Mouse (Mus musculus) ovary, adult 18-20 months (tissue): ENCODE data around the gene Ptpn21.

Experiments used
- DNase-seq: peaks from one replicate; pipeline ENCODE4 v3.0.0; 2022; ENCODE audit warnings: low spot score, mixed read lengths

Ptpn21 gene

DNA sequence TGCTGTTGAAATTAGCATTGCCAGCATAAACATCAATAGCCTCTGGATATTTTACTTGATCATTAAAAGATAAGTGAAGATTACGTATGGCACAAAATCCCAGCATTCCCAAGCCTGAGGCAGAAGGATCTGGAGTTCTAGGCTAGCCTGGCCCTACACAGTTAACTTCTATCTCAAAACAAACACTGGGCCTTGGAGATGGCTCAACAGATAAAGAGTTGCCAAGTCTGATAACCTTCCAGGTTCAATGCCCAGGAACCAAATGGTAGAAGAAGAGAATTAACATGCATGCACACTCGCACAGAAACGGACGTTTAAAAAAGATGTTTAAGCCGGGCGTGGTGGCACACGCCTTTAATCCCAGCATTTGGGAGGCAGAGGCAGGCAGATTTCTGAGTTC, 13.0 kb downstream of the Ptpn21 start:
- no peak for DNase-seq

- DNase-seq = no peak
Measured at GRCm38 (mm10) chr12:98721030-98721429, 16.2 kb downstream of the Ptpn21 start.

DNA sequence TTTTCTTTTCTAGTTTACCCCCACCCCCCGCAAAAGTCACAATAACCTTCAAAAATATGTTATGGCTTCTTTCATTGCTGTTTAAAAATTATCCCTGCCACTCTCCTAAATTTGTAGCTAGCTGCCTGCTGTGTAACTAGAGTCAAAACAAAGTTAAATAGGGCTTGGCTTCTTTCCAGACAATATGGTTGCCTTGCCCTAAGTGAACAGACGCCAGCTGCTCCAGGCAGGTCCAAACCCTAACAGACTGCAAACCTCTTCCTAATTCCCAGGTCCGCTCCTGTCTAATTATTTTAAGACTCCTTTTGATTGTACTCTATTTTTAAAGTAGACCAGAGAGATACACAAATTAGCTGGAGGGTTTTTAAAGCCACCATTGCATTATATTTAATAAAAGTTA, 16.6 kb downstream of the Ptpn21 start:
- no peak for DNase-seq

- no peak for DNase-seq
Measured at GRCm38 (mm10) chr12:98716142-98716541, 21.1 kb downstream of the Ptpn21 start.

DNA sequence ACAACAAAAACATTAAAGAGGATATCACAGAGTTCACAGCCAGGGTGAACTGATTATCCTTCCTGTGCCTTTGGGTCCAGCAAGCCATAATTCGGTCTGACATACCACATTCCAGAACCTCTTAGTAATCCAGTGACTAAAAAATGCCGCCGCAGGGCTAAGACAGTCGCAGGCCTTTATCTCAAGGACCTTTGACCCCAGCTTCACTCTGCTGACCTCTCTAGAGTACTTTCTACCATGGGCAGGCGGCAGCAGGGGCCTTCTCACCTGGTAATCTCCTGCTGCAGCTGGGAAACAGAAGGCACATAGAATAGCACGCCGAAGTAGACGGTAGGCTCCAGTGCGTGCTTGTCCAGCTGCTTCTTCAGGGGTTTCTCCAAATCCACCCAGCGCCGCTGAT, 22.4 kb downstream of the Ptpn21 start:
- DNase-seq = no peak

DNA sequence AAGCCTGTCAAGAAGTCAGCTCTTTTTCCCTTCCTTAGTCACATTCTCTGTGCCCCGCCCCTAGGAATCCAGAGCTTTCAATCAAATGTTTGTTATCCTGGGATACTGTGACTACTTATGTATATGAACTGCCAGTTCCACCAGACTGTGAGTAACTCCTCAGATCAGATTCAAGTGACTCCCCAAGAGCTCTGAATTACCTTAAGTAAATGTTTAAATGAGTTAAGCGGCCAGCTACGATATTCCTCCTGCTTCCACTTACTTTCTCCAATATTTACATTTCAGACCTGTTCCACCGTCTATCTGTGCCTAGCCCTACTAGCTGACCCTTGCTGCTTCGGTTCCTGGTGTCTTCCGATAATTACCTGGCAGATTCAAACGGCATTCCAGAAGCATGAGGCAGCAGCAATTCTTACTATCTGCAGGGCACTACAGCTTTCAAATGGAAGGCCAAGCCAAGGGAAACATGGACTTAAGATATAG, 23.5 kb downstream of the Ptpn21 start:
- DNase-seq = no peak

DNA sequence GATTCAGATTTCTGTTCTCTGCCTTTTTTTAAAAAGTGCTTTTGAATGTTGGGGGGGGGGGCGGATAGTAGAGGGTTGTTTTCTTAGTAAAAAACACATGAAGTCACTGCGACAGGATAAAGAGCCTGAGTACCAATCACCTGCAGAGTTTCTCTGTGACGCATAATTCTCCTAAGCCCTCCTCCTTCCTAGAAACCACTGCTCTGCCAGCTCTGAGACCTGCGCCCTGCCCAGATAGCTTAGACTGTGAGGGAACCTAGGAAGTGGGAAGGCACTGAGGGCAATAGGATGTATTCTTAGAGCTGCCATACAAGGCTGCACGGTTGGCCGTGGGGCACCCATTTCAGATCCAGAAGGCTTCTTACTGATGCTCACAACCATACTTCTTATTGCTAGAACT, 24.4 kb downstream of the Ptpn21 start:
- DNase-seq = no peak

GRCm38 (mm10) chr12:98703961-98704360, 33.2 kb downstream of the Ptpn21 start:
- no peak for DNase-seq

- DNase-seq = no peak
Measured at GRCm38 (mm10) chr12:98703554-98703953, 33.7 kb downstream of the Ptpn21 start.

DNA sequence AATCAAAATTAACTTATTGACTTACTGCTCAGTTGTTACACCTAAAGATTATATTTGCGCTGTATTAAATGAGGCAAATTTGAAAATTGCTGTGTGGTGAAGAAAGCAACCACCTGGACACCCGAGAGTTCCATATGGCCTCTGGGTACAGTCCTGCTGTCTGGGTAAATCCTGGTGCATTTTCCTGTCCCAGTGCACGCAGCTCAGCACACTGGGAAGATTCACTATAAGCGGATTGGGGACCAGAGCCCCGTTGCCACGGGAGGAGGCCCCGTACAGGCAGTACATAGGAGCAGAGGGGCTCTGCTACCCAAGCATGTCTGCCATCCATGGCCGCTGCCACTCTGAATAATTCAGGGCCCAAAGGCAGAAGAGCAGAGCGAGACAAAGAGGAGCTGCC, 35.6 kb downstream of the Ptpn21 start:
- no peak for DNase-seq

DNA sequence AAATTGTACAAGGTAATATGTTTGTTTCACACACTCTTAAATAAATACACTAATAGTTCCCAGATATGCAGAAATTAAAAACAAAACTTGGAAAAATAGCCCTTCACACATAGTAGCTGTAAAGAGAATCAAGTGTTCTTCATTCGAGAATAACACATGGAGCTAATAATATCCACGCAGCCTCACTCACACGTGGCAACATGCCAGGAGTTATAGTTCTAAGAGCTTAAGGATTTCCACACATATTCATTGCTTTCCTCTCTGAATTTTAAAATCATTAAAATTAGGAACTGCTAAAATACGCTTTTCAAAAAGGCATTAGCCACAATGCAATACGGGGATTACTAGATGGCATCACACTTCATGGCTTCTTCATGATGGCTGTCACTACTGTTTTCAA, 40.0 kb downstream of the Ptpn21 start:
- DNase-seq = no peak

DNA sequence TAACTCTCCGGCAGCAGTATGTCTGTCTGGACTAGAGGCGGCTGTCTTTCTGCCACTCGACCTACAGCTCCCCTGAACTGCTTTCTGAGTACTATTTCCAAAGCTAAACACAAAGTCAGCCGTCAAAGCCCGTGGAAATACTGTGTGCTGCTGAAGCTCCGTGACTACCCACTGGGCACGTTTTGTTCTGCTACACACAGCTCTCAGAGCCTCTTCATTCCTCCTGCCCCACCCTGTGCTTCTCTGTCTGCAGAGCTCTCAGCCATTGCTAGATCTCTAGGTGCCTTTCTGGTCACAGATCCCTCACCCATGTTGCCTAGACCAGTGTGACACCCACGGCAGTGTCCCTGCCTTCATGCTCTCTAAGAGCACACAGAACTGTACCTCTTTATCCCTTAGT, 47.0 kb downstream of the Ptpn21 start:
- no peak for DNase-seq

GRCm38 (mm10) chr12:98683574-98683973, 53.6 kb downstream of the Ptpn21 start:
- no peak for DNase-seq

DNA sequence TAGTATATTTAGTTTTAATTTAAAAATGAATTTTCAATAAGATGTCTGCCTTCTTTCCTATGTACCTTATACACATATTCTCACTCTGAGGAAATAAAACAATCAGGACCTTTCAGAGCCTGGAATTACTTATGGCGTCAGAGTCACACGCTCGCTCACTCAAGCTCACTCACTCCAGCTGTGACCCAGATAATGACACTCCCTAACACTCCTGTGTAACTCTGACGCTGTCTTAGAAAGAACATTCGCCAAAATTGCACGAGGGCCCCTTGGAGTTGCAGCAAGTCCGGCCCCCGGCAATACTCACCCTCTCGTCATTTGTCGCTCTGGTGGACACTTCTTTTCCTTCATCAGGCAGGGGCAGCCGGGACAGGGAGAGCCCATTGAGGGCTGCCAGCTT, 54.0 kb downstream of the Ptpn21 start:
- DNase-seq = no peak

- DNase-seq = no peak
Measured at GRCm38 (mm10) chr12:98682196-98682595, 55.0 kb downstream of the Ptpn21 start.

GRCm38 (mm10) chr12:98679906-98680305, 57.3 kb downstream of the Ptpn21 start:
- DNase-seq = no peak

DNA sequence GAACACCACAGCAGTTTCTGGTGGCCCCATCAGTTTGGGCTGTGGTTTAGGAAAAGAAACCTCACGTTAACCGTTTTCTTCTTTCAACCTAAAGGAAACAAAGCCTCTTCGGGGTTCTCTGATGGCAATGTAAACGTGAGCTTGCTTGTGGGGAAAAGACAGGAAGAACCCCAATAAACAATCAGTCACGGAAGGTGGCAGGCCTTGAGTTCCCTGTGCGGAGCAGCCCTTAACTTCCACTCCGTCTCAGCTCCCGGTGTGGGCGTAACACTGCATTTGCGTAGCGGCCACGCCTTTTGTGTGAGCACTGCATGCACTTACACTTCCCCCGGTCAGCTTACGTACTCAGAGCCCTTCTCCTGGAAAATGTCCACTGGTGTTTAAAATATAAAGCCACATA, 59.9 kb downstream of the Ptpn21 start:
- DNase-seq = no peak

DNA sequence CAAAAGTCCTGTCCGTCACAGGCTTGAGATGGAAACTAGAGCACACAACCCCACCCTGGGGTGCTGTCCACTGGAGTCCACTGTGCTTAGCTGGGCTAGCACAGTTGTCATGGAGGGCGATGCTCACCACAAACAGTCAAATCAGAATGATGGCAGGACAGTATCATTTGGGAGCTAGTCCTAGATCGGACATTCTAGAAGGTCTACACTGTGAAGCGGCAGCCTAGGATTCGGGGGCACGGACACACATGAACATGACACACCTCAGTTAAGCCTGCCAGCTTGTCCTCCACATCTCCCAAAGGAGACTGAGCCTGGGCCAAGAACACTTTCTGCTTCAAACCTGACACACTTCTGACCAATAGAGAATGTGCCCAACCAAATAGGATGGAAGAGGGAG, 60.3 kb downstream of the Ptpn21 start:
- no peak for DNase-seq

DNA sequence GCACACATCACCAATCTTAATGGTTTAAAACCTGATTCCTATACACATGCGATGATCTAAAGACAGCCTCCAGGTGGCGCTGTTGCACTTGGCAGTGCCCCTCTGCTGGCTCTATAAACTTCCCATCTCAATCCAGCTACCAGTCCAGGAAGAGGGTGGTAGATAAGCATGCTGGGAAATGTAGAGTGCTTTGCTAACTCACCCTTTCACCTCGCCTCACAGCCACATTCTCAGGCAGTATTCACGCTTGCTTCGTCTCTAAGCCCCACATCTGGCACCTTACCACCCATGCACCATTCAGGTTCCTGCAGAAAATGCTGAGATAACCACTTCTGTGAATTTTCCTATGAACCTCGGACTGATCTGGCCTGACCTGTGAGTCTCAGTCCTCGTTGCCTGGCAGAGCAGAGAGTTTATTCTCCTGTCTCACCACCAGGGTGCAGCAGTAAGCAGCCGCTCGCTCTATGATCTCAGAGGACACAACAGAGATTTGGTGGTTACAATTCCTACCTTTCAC, 62.5 kb downstream of the Ptpn21 start:
- peak; percentile 57 for DNase-seq

DNA sequence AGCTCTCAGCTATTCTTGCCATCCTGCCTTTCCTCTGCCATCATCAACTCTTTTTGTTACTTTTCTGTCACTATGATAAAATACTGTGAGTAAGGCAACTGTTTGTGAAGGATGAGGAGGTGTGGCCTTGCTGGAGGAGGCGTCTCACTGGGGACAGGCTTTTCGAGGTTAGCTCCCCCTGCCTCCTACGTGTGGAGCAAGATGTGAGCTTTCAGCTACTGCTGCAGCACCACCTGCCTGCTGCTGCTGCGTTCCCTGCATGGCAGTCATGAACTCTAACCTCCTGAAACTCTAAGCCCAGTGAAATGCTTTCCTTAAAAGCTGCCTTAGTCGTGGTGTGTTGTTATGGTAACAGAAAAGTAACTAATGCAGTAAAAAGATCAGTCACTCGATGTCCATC, 63.3 kb downstream of the Ptpn21 start:
- DNase-seq = no peak

- DNase-seq = no peak
Measured at GRCm38 (mm10) chr12:98670429-98670828, 66.8 kb downstream of the Ptpn21 start.

- DNase-seq = no peak
Measured at GRCm38 (mm10) chr12:98669864-98670263, 67.3 kb downstream of the Ptpn21 start.

DNA sequence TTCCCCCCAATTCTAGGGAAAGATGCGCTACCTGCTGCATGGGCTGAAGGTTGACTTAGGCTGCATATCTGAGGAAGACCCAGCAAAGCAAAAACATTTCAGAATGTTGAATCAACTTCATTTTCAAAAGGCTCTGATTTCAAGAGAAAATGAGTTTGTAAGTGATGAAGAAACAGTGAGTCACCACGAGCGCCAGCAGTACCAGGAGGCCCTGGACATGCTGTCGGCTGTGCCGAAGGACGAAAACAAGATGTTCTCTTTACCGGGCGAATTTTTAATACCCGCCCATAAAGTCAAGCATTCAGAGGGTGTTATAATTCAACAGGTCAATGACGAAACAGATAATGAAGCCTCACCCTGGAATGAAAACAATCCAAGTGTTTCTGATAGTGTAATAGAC, 68.1 kb downstream of the Ptpn21 start:
- no peak for DNase-seq

DNA sequence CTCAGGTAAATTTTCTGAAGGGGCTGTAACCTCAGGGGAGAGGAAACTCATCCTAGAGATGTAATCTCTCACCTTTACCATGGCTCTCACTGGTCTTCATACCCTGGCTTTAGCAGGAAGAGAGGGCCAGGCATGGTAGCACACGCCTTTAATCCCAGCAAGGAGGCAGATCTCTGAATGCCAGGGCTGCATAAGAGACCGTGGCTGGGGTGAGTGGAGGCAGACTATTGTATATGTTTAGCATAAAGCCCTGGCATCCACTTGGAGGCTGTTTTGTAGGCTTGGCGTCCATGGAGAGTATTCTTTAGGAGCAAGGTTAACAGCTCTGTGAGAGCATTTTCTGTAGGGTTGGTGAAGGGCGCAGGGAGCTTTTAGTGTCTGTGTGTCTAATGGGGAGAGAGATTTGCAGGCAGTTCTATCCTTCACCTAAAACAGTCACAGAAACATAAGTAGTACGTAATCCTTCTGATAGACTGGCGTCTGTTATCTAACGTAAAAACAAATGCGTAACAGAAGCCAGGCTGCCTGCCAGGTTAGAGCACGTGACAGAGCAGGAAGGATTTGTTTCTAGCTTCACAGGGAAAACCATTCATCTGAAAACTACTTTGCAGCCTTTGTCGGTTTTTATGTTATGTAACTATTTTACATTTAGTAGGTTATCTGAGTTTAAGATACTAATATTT, 68.9 kb downstream of the Ptpn21 start:
- peak; percentile 47 for DNase-seq
